Mouse (Mus musculus): Measurements from ENCODE around the gene Serpina3i. TPM values are rescaled to one million over a fixed set of nuclear protein-coding genes. Genes with fewer than 3 reads are reported as not detected.
A peak's percentile ranks its signal among the peaks of the same experiment; 100 is the strongest.
"Not testable (repeated sequence)": the region's sequence is repeated elsewhere in the genome, so short reads cannot be mapped to it uniquely, and the experiment has no call there.

Gene Serpina3i
- not detected for total RNA-seq (2021)

- intact Hi-C loops (cut with DNase I), result no loop called here
- no peak for DNase-seq (ENCODE audit: low spot score in 2 of 2)
Measured at GRCm38 (mm10) chr12:104262863-104263262, at the start of gene Serpina3i. Gene Serpina3i (plus strand): TSS chr12:104263122.

- DNase-seq (ENCODE audit: low spot score in 2 of 2), result no peak
- intact Hi-C loops (cut with DNase I), result no loop called here
Measured at GRCm38 (mm10) chr12:104213689-104214444, 49.1 kb upstream of the Serpina3i start.

- no peak for DNase-seq (ENCODE audit: low spot score in 2 of 2)
- intact Hi-C loops (cut with DNase I), result no loop called here
Measured at GRCm38 (mm10) chr12:104214445-104214753, 48.5 kb upstream of the Serpina3i start, which contains the start of gene Serpina3f. Gene Serpina3f (plus strand): TSS chr12:104214544.

- no peak for DNase-seq (ENCODE audit: low spot score in 2 of 2)
- intact Hi-C loops (cut with DNase I), result no loop called here
Measured at GRCm38 (mm10) chr12:104215249-104215648, 47.7 kb upstream of the Serpina3i start.

- no peak for DNase-seq (ENCODE audit: low spot score in 2 of 2)
- intact Hi-C loops (cut with DNase I), result loop anchor here (1.0 kb wide), 1 partner anchor 20 kb away; no protein-coding TSS in a partner anchor
Measured at GRCm38 (mm10) chr12:104221616-104222015, 41.3 kb upstream of the Serpina3i start.

- no peak for DNase-seq (ENCODE audit: low spot score in 2 of 2)
- intact Hi-C loops (cut with DNase I), result loop anchor here (1.0 kb wide), 1 partner anchor 33 kb away; no protein-coding TSS in a partner anchor
Measured at GRCm38 (mm10) chr12:104223690-104224089, 39.2 kb upstream of the Serpina3i start.

- intact Hi-C loops (cut with DNase I), result no loop called here
- DNase-seq (ENCODE audit: low spot score in 2 of 2), result no peak
Measured at GRCm38 (mm10) chr12:104224598-104225300, 38.2 kb upstream of the Serpina3i start.

- DNase-seq (ENCODE audit: low spot score in 2 of 2), result no peak
- intact Hi-C loops (cut with DNase I), result no loop called here
Measured at GRCm38 (mm10) chr12:104230762-104231161, 32.2 kb upstream of the Serpina3i start.

GRCm38 (mm10) chr12:104235915-104236314 is 27.0 kb upstream of the Serpina3i start, which contains the start of gene Serpina3g:
Gene Serpina3g (plus strand): TSS chr12:104236245.
- intact Hi-C loops (cut with DNase I), result no loop called here
- DNase-seq (ENCODE audit: low spot score in 2 of 2), result no peak

- intact Hi-C loops (cut with DNase I); DNase-seq (ENCODE audit: low spot score in 2 of 2): not testable (repeated sequence)
Measured at GRCm38 (mm10) chr12:104238048-104238447, 24.9 kb upstream of the Serpina3i start.

- intact Hi-C loops (cut with DNase I), result no loop called here
- no peak for DNase-seq (ENCODE audit: low spot score in 2 of 2)
Measured at GRCm38 (mm10) chr12:104243307-104243706, 19.6 kb upstream of the Serpina3i start.

- DNase-seq (ENCODE audit: low spot score in 2 of 2), result peak in 1 of 2 experiments; percentile 8
- intact Hi-C loops (cut with DNase I), result loop anchor here (5.0 kb wide), 1 partner anchor 172 kb away; no protein-coding TSS in a partner anchor
Measured at GRCm38 (mm10) chr12:104245092-104245491, 17.8 kb upstream of the Serpina3i start.

- intact Hi-C loops (cut with DNase I), result loop anchor here (5.0 kb wide), 1 partner anchor 172 kb away; no protein-coding TSS in a partner anchor
- peak in 1 of 2 experiments; percentile 27 for DNase-seq (ENCODE audit: low spot score in 2 of 2)
Measured at GRCm38 (mm10) chr12:104245595-104245994, 17.3 kb upstream of the Serpina3i start.

- DNase-seq (ENCODE audit: low spot score in 2 of 2), result no peak
- intact Hi-C loops (cut with DNase I), result loop anchor here (5.0 kb wide), 1 partner anchor 170 kb away; no protein-coding TSS in a partner anchor
Measured at GRCm38 (mm10) chr12:104247553-104248002, 15.3 kb upstream of the Serpina3i start.

GRCm38 (mm10) chr12:104248231-104248630 is 14.7 kb upstream of the Serpina3i start:
- intact Hi-C loops (cut with DNase I), result loop anchor here (5.0 kb wide), 1 partner anchor 169 kb away; no protein-coding TSS in a partner anchor
- DNase-seq (ENCODE audit: low spot score in 2 of 2), result no peak

GRCm38 (mm10) chr12:104261041-104261440 is 1.9 kb upstream of the Serpina3i start:
- no peak for DNase-seq (ENCODE audit: low spot score in 2 of 2)
- intact Hi-C loops (cut with DNase I), result no loop called here

- intact Hi-C loops (cut with DNase I), result no loop called here
- DNase-seq (ENCODE audit: low spot score in 2 of 2), result no peak
Measured at GRCm38 (mm10) chr12:104266374-104266773, 3.5 kb downstream of the Serpina3i start.

- no peak for DNase-seq (ENCODE audit: low spot score in 2 of 2)
- intact Hi-C loops (cut with DNase I), result no loop called here
Measured at GRCm38 (mm10) chr12:104278216-104279055, 15.5 kb downstream of the Serpina3i start.

- no peak for DNase-seq (ENCODE audit: low spot score in 2 of 2)
- intact Hi-C loops (cut with DNase I), result no loop called here
Measured at GRCm38 (mm10) chr12:104279056-104279435, 16.1 kb downstream of the Serpina3i start.

- DNase-seq (ENCODE audit: low spot score in 2 of 2), result no peak
- intact Hi-C loops (cut with DNase I), result no loop called here
Measured at GRCm38 (mm10) chr12:104283380-104283779, 20.5 kb downstream of the Serpina3i start.
